Mouse (Mus musculus) heart, embryonic 11.5 days (tissue): ENCODE results near the gene Dpep2nb. TPM values are rescaled to one million over a fixed set of nuclear protein-coding genes. Genes with fewer than 3 reads are reported as not detected.
"Not testable (repeated sequence)": the region's sequence is repeated elsewhere in the genome, so short reads cannot be mapped to it uniquely, and the experiment has no call there.

Experiments
- ATAC-seq: fragments of 200-750 bp; cut with Nextera tagmentation; replicated peaks from 2 replicates; pipeline ENCODE4 v1.8.0; 2017; ENCODE audit warnings: moderate library complexity; ENCODE audit not compliant: insufficient number of reproducible peaks, low FRiP score, low TSS enrichment
- H3K27ac ChIP-seq: fragments of 300-500 bp; sonication (generic); 2 replicates; pipeline ENCODE4 v1.5.1; 2014; ENCODE audit warnings: mild to moderate bottlenecking, low read depth, low read length
- H3K27me3 ChIP-seq: fragments of 300-500 bp; sonication (generic); 2 replicates; pipeline ENCODE4 v1.6.1; 2014; ENCODE audit warnings: mild to moderate bottlenecking, low read length, mixed read lengths; ENCODE audit not compliant: control insufficient read depth, insufficient read depth
- H3K36me3 ChIP-seq: fragments of 300-500 bp; sonication (generic); 2 replicates; pipeline ENCODE4 v1.6.1; 2014; ENCODE audit warnings: mild to moderate bottlenecking, low read length, moderate library complexity, mixed read lengths; ENCODE audit not compliant: control insufficient read depth, insufficient read depth
- H3K4me1 ChIP-seq: fragments of 300-500 bp; sonication (generic); 2 replicates; pipeline ENCODE4 v1.6.1; 2014; ENCODE audit warnings: low read length; ENCODE audit not compliant: control insufficient read depth, insufficient read depth
- H3K4me2 ChIP-seq: fragments of 300-500 bp; sonication (generic); 2 replicates; pipeline ENCODE4 v1.6.1; 2014; ENCODE audit warnings: mild to moderate bottlenecking, moderate library complexity
- H3K4me3 ChIP-seq: fragments of 300-500 bp; sonication (generic); 2 replicates; pipeline ENCODE4 v1.5.1; 2014; ENCODE audit warnings: low read depth, low read length
- H3K9ac ChIP-seq: fragments of 300-500 bp; sonication (generic); 2 replicates; pipeline ENCODE4 v1.6.1; 2014; ENCODE audit warnings: mild to moderate bottlenecking, low read depth, low read length, moderate library complexity
- H3K9me3 ChIP-seq: fragments of 300-500 bp; sonication (generic); replicated peaks from 2 replicates; pipeline ENCODE4 v1.6.1; 2016; ENCODE audit warnings: low read length; ENCODE audit not compliant: control insufficient read depth
- WGBS: fragments of 180-500 bp; shearing (Covaris S2); extraction: QIAGEN DNeasy Blood & Tissue Kit; methylation state at CpG from one replicate; pipeline ENCODE4 v1.1.7; 2014; ENCODE audit not compliant: insufficient replicate concordance; 5-methylcytosine and 5-hydroxymethylcytosine counted together
- polyA plus RNA-seq: library from polyadenylated mRNA; unstranded; fragments of >200 nt; fragmentation: Nextera tagmentation; extraction: Ambion mirVana; gene quantifications from 2 replicates; pipeline ENCODE4 v1.2.1, GENCODE M21; 2014

Dpep2nb gene
- polyA plus RNA-seq, 1 experiment from 2014 or later = 0.33 TPM

DNA sequence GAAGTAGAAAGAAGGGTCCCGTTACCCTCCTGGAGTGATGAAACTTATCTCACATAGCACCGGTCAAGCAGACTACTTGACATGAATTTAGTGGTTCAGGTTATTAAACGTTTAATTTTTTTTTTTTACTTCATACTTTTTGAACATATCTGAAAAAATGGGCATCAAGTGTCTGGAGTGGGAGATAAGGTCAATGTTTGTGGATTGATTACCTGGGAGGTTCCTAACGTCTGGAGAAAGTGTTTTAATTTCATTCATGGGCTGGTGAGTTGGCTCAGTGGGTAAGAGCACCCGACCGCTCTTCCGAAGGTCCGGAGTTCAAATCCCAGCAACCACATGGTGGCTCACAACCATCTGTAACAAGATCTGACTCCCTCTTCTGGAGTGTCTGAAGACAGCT is 6.4 kb upstream of the Dpep2nb start:
- H3K4me2 ChIP-seq = peak overlapping the region; percentile 100
- H3K27me3 ChIP-seq, ATAC-seq, H3K27ac ChIP-seq, H3K36me3 ChIP-seq, H3K9ac ChIP-seq, H3K9me3 ChIP-seq: not testable (repeated sequence)
- peak overlapping the region; percentile 95 for H3K4me3 ChIP-seq
- 74% methylated on average over 8 of the region's 8 CpGs for WGBS
- peaks cover 11% of the 10 kb centered on the region for H3K4me1 ChIP-seq

DNA sequence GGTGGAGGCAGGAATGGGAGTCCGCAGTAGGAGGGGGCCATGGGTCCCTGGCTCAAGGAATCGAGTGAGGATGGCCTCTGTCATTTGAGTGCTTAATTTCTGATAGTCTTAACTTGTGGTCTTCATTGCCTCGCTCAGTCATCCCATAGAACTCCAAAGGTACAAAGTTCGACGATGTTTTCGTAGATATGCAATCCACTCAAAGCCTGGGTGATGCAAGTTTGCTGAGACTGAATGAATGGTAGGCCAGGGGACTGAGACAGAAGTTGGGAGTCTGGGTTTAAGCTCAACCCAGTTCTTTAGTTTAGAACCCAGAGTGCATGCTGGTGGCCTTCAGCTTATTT is 5.8 kb upstream of the Dpep2nb start, which contains the start of gene Ddx28:
Ddx28 (minus strand) TSS at position 240 of the 344 bp plus-strand sequence.
- no peak for ATAC-seq
- peaks cover 2% of the 10 kb centered on the region; the same call in 1 of the 2 replicates for H3K36me3 ChIP-seq
- no peaks in the 10 kb centered on the region for H3K27me3 ChIP-seq
- no peaks in the 10 kb centered on the region for H3K9me3 ChIP-seq
- peak within 1 kb of the TSS; percentile 95 for H3K4me3 ChIP-seq
- peak within 1 kb of the TSS; percentile 100 for H3K4me2 ChIP-seq
- H3K9ac ChIP-seq = peak within 1 kb of the TSS; percentile 95
- 3% methylated on average over 6 of the region's 6 CpGs for WGBS
- H3K27ac ChIP-seq = peak within 1 kb of the TSS; percentile 57
- peaks cover 11% of the 10 kb centered on the region for H3K4me1 ChIP-seq

DNA sequence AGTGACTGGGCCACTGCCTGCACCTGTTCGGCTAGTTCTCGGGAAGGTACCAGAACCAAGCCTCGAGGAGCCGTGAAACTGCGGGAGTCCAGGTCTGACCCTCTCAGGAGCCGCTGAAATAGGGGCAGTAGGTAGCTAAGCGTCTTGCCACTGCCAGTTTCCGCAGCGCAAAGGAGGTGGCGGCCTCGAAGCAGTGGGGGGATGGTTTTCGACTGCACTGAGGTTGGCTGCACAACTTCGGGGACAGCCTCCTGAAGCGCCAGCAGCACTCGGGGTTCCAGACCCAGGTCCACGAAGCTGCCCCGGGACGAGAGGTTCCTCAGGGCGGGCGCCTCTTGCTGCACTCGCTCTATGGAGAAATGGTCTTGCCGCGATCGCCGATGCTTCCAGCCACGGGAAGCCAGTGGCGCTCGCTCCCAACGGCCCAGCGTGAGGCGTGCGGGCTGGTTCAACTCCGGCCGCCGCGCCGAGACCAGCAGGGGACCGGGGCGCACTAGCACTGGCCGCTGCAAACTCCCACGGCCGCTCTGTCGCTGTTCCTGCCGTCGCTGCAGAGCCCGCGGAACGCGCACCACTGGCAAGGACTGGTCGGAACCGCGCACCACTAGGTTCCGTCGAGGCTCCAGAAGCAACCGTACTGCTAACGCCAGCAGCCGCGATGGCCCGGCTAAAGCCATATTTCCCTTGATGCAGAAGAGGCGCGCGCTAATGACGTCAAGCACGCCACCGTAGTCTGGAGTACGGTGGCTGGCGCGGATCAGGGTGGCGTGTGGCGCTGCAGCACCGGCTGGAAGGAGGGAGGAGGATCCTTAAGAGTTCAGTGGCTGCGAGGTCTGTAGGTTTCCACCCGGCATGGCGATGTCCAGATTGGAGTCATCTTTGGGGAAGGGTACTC is 5.2 kb upstream of the Dpep2nb start:
- 1% methylated on average over 74 of the region's 74 CpGs for whole genome bisulfite sequencing
- ATAC-seq = peak; percentile 82

DNA sequence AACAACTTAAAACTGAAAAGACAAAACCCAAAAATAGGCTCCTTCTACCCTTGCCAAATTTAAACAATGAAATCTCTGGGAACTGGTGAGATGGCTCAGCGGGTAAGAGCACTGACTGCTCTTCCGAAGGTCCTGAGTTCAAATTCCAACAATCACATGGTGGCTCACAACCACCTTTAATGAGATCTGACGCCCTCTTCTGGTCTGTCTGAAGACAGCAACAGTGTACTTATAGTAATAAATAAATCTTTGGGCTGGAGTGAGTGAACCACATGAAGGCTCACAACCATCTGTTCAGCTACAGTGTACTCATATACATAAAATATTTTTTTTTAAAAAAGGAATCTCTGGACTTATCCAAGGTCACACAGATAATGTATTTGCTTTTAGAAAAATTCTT is 2.1 kb upstream of the Dpep2nb start:
- not testable (repeated sequence) for H3K4me3 ChIP-seq, H3K27me3 ChIP-seq, H3K27ac ChIP-seq, H3K4me2 ChIP-seq, ATAC-seq, H3K36me3 ChIP-seq, H3K9ac ChIP-seq, H3K9me3 ChIP-seq
- peaks cover 11% of the 10 kb centered on the region for H3K4me1 ChIP-seq
- 53% methylated on average over 3 of the region's 3 CpGs for WGBS

More for the DNA sequence above, 5.2 kb upstream of the Dpep2nb start:
- no peaks in the 10 kb centered on the region for H3K27me3 ChIP-seq
- peaks cover under 1% of the 10 kb centered on the region; the same call in 1 of the 2 replicates for H3K36me3 ChIP-seq
- peaks cover 11% of the 10 kb centered on the region for H3K4me1 ChIP-seq
- peak overlapping the region; percentile 100 for H3K4me2 ChIP-seq
- H3K9ac ChIP-seq = peak overlapping the region; percentile 95
- no peaks in the 10 kb centered on the region for H3K9me3 ChIP-seq
- peak overlapping the region; percentile 95 for H3K4me3 ChIP-seq
- H3K27ac ChIP-seq = peak overlapping the region; percentile 57

DNA sequence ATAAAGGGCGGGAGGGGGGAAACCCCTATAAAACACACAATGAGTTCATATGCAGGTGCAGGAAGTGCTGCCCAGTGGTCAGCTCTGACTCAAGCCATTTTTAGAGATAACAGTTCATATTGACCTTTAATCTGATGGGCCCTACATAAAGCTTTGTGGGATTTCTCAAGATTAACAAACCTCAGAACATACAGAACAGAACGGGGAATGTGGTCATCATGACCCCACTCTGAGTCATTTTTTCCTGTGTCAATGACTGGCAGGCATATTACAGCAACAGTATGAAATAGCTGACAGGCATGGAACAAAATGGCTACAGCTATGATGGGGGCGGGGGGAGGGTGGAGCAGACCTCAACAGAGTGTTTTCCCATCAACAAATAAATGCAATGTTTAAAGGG is 1.4 kb upstream of the Dpep2nb start:
- Histone ChIP-seq H3K4me1 (peaks cover 11% of the 10 kb centered on the region), H3K27me3 (no peaks in the 10 kb centered on the region), H3K9me3 (no peaks in the 10 kb centered on the region), H3K36me3 (no peaks in the 10 kb centered on the region), H3K27ac (no peak overlapping the region), H3K4me2 (no peak overlapping the region), H3K9ac (no peak overlapping the region), H3K4me3 (no peak overlapping the region)
- ATAC-seq = no peak
- 75% methylated on average over 3 of the region's 3 CpGs for WGBS

DNA sequence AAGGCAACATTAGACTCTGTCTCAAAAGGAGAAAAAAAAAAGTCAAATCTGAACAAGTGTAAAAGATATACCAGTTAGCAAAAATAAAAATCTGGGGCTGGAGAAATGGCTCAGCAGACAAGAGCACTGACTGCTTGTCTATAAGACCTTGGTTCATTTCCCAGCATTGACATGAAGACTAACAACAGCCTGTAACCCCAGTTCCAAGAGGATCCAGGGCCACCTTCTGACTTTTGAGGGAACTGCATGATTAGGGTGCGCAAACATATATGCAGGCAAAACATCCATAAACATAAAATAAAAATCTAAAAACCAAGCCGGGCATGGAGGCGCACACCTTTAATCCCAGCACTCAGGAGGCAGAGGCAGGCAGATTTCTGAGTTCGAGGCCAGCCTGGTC is 638 bp upstream of the Dpep2nb start:
- ATAC-seq = no peak
- 83% methylated on average over 4 of the region's 4 CpGs for WGBS

DNA sequence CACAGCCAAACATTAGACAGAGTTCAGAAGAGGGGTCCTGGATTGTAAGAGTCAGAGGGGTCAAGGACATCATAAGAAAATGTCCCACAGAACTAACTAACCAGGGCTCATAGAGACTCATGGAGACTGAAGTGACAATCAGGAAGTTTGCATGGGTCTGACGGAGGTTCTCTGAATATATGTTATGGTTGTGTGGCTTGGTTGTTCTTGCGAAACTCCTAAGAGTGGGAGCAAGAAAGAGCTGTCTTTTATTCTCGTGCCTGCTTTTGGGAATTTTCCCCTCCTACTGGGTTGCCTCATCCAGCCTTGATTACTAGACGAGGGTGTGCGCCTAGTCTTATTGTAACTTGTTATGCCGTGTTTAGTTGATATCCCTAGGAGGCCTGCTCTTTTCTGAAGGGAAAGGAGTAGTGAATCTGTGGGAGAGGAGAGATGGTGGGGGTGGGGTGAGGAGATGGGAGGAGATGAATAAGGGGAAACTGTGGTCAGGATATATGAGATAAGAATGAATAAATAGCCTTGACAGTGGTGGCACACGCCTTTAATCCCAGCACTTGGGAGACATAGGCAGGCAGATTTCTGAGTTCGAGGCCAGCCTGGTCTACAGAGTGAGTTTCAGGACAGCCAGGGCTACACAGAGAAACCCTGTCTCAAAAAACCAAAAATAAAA is 1.1 kb downstream of the Dpep2nb start:
- ATAC-seq = no peak

More for the DNA sequence above, 638 bp upstream of the Dpep2nb start:
- no peak overlapping the region for H3K4me2 ChIP-seq
- peaks cover 11% of the 10 kb centered on the region for H3K4me1 ChIP-seq
- no peak overlapping the region for H3K4me3 ChIP-seq
- H3K36me3 ChIP-seq = no peaks in the 10 kb centered on the region
- no peak overlapping the region for H3K9ac ChIP-seq
- no peaks in the 10 kb centered on the region for H3K27me3 ChIP-seq
- H3K9me3 ChIP-seq = no peaks in the 10 kb centered on the region
- H3K27ac ChIP-seq = no peak overlapping the region

DNA sequence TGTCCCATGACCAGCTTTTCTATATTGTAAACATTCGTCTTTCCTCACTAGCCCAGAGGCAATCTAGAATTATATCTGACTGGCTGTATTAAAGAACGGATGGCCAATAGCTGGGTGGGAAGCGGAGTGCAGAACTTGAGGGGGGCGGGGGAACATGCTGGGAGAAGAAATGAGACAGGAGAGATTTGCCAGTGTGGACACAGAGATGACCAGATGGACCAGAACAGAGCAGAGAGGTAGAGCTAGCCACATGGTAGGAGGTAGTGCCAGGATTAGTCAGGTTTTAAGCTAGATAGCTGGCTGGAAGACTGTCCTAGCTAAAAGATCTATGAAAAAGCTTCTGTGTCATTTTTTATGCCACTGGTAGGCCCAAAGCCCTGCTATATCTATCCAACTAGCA is 3.9 kb downstream of the Dpep2nb start:
- no peak for ATAC-seq
- WGBS = 66% methylated on average over 4 of the region's 4 CpGs
- Histone ChIP-seq H3K9me3 (no peaks in the 10 kb centered on the region), H3K27ac (no peak overlapping the region), H3K4me2 (no peak overlapping the region), H3K4me1 (no peaks in the 10 kb centered on the region), H3K36me3 (no peaks in the 10 kb centered on the region), H3K9ac (no peak overlapping the region), H3K4me3 (no peak overlapping the region), H3K27me3 (no peaks in the 10 kb centered on the region)

More for the DNA sequence above, 1.1 kb downstream of the Dpep2nb start:
- Histone ChIP-seq H3K4me2 (no peak overlapping the region), H3K27ac (no peak overlapping the region), H3K9ac (no peak overlapping the region), H3K27me3 (no peaks in the 10 kb centered on the region), H3K36me3 (no peaks in the 10 kb centered on the region), H3K4me3 (no peak overlapping the region), H3K9me3 (no peaks in the 10 kb centered on the region), H3K4me1 (peaks cover under 1% of the 10 kb centered on the region; the same call in 1 of the 2 replicates)
- 70% methylated on average over 8 of the region's 8 CpGs for WGBS
